Mouse (Mus musculus): Measurements from ENCODE around the gene Gm28729. TPM values are rescaled to one million over a fixed set of nuclear protein-coding genes. Genes with fewer than 3 reads are reported as not detected.

The Gm28729 gene
- polyA plus RNA-seq, 1 experiment from 2014 or later, result 0.37 TPM

- Histone ChIP-seq H3K4me1 (replicated peaks) (peaks cover 6% of the 10 kb centered on the region; the same call in 1 of the 2 replicates), H3K27ac (no peak overlapping the region), H3K36me3 (no peaks in the 10 kb centered on the region), H3K9me3 (no peaks in the 10 kb centered on the region), H3K27me3 (ENCODE audit: insufficient read depth, poor library complexity, severe bottlenecking) (no peaks in the 10 kb centered on the region), H3K4me3 (no peak overlapping the region)
- 91% methylated on average over 9 of the region's 9 CpGs for WGBS
- DNase-seq (ENCODE audit: low spot score), result no peak
These were observed 75.5 kb downstream of the Gm28729 start for GRCm38 (mm10) chr9:96449514-96449913.

GRCm38 (mm10) chr9:96445351-96445750 is 79.7 kb downstream of the Gm28729 start:
- no peak for DNase-seq (ENCODE audit: low spot score)
- Histone ChIP-seq H3K4me1 (replicated peaks) (peaks cover 8% of the 10 kb centered on the region; the same call in 1 of the 2 replicates), H3K4me3 (no peak overlapping the region), H3K36me3 (no peaks in the 10 kb centered on the region), H3K27me3 (ENCODE audit: insufficient read depth, poor library complexity, severe bottlenecking) (peaks cover 9% of the 10 kb centered on the region; the same call in 1 of the 2 replicates), H3K9me3 (no peaks in the 10 kb centered on the region), H3K27ac (no peak overlapping the region)
- WGBS, result 84% methylated on average over 4 of the region's 4 CpGs

- Histone ChIP-seq H3K36me3 (no peaks in the 10 kb centered on the region), H3K27ac (peak overlapping the region; percentile 45; the same call in 1 of the 2 replicates), H3K4me3 (0 out of 2 replicates have a peak overlapping the region, but pooled peaks have one; percentile 3), H3K4me1 (replicated peaks) (peaks cover 25% of the 10 kb centered on the region), H3K27me3 (ENCODE audit: insufficient read depth, poor library complexity, severe bottlenecking) (peaks cover 39% of the 10 kb centered on the region), H3K9me3 (no peaks in the 10 kb centered on the region)
- DNase-seq (ENCODE audit: low spot score), result no peak
- 24% methylated on average over 10 of the region's 10 CpGs for WGBS
These were observed 83.0 kb downstream of the Gm28729 start for GRCm38 (mm10) chr9:96442081-96442480.

- peak overlapping the region; percentile 56 for H3K4me3 ChIP-seq
- DNase-seq (ENCODE audit: low spot score), result no peak
- no peaks in the 10 kb centered on the region for H3K36me3 ChIP-seq
- WGBS, result 3% methylated on average over 8 of the region's 8 CpGs
- H3K27ac ChIP-seq, result peak overlapping the region; percentile 88
- no peaks in the 10 kb centered on the region for H3K9me3 ChIP-seq
- H3K4me1 ChIP-seq (replicated peaks), result peaks cover 32% of the 10 kb centered on the region
- peaks cover 53% of the 10 kb centered on the region for H3K27me3 ChIP-seq (ENCODE audit: insufficient read depth, poor library complexity, severe bottlenecking)
These were observed 86.7 kb downstream of the Gm28729 start for GRCm38 (mm10) chr9:96438334-96438871.

GRCm38 (mm10) chr9:96437805-96438333 is 87.2 kb downstream of the Gm28729 start:
- peak; percentile 66 for DNase-seq (ENCODE audit: low spot score)
- Histone ChIP-seq H3K36me3 (no peaks in the 10 kb centered on the region), H3K4me1 (replicated peaks) (peaks cover 32% of the 10 kb centered on the region), H3K4me3 (peak overlapping the region; percentile 56), H3K27ac (peak overlapping the region; percentile 88), H3K27me3 (ENCODE audit: insufficient read depth, poor library complexity, severe bottlenecking) (peaks cover 53% of the 10 kb centered on the region), H3K9me3 (no peaks in the 10 kb centered on the region)
- WGBS, result under 1% methylated on average over 25 of the region's 25 CpGs

- peaks cover 53% of the 10 kb centered on the region for H3K27me3 ChIP-seq (ENCODE audit: insufficient read depth, poor library complexity, severe bottlenecking)
- WGBS, result 9% methylated on average over 28 of the region's 28 CpGs
- no peak for DNase-seq (ENCODE audit: low spot score)
- peak overlapping the region; percentile 56 for H3K4me3 ChIP-seq
- H3K27ac ChIP-seq, result peak overlapping the region; percentile 88
- H3K4me1 ChIP-seq (replicated peaks), result peaks cover 28% of the 10 kb centered on the region
- no peaks in the 10 kb centered on the region for H3K9me3 ChIP-seq
- H3K36me3 ChIP-seq, result no peaks in the 10 kb centered on the region
These were observed 87.9 kb downstream of the Gm28729 start for GRCm38 (mm10) chr9:96436901-96437804.

Other genes starting within 250 kb of the Gm28729 start
- 162 and 177 TPM in 2 replicates for gene Atp1b3, start 160.8 kb downstream of the Gm28729 start, polyA plus RNA-seq (2016; fragmentation: Nextera tagmentation; extraction: Ambion mirVana)
- 269 and 272 TPM in 2 replicates for gene Rnf7, start 46.6 kb downstream of the Gm28729 start, polyA plus RNA-seq (2016; fragmentation: Nextera tagmentation; extraction: Ambion mirVana)
- 12.3 and 14.9 TPM in 2 replicates for gene Rasa2, start 106.4 kb upstream of the Gm28729 start, polyA plus RNA-seq (2016; fragmentation: Nextera tagmentation; extraction: Ambion mirVana)
- gene Zbtb38, start 227.6 kb upstream of the Gm28729 start, polyA plus RNA-seq (2016; fragmentation: Nextera tagmentation; extraction: Ambion mirVana), result 7.8 and 8.5 TPM in 2 replicates

Data from hindbrain, embryonic 10.5 days (tissue).